Mouse (Mus musculus) natural killer cell, adult 2 months (primary cell): ENCODE measurements around the gene Gm11541.

Source experiments
- DNase-seq, 2 experiments: peaks; one replicate each; pipeline ENCODE4 v3.0.0; 2022; ENCODE audit warnings: low spot score in 2 of 2

The Gm11541 gene

DNA sequence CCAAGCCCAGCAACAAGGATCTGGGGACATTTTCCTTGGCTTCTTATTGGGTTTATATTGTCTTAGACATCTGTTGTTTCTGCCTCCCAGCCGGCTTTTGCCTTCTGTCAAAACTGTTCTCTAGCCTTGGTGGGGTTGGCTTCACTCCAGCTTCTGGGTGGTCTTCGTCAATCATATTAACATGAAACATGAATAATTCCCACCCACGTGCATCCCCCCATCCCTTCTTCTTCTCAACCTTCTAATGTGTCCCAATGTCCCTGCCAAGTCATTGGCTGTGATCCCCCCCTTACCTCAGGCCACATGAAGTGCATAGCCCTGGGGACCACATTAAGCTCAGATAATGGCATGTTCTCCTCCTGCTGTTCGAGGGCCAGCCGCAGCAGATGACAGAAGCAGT lies at the start of gene Gm11541:
Gm11541 (minus strand) TSS at position 28 of the 400 bp plus-strand sequence.
- no peak for DNase-seq

DNA sequence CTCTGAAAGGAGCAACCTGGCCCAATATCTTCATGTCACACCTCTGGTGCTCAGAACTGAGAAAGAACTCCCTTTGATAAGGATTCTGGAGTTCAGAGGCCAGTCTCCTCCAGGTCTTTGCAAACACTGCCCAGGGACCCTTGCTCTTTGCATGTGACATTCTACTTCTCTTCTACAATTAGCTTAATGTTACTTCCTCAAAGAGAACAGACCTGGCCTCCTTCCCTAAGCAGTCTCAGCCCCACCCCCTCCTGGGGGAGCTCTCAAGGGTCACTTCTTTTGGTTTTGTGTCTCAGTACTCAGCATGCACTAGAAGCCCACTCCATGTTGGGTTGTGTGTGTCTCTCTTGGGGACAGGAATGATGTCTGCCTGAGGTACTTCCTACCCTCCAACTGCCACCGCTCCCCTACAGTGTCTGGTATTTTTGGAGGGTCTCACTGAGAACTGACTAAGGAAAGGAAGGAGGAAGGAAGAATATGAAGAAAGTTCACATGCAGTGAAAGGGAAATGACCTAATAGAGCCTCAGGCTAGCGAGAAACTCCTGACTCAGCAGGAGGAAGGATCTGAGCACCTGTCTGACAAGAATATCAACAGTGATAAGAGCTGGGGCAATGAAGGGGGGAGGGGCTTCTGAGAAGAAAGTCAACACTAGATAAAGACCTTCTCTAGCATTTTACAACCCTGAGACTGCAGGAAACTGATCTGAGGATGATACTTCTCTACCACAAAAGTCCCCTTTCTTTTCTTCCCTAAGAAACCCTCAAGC lies 48.8 kb upstream of the Gm11541 start:
- no peak for DNase-seq

- no peak for DNase-seq
Measured at GRCm38 (mm10) chr11:94741732-94742272, 37.5 kb upstream of the Gm11541 start, which contains the start of gene Cdc34b. TSS of gene Cdc34b (plus strand) at chr11:94741782.

- no peak for DNase-seq
Measured at GRCm38 (mm10) chr11:94735746-94736145, 31.4 kb upstream of the Gm11541 start.

GRCm38 (mm10) chr11:94732773-94733172 lies 28.5 kb upstream of the Gm11541 start:
- peak in 1 of 2 experiments; percentile 10 for DNase-seq

GRCm38 (mm10) chr11:94731229-94731628 lies 26.9 kb upstream of the Gm11541 start:
- DNase-seq = no peak

GRCm38 (mm10) chr11:94730261-94730660 lies 26.0 kb upstream of the Gm11541 start:
- peak; percentile 15 to 45 for DNase-seq

DNA sequence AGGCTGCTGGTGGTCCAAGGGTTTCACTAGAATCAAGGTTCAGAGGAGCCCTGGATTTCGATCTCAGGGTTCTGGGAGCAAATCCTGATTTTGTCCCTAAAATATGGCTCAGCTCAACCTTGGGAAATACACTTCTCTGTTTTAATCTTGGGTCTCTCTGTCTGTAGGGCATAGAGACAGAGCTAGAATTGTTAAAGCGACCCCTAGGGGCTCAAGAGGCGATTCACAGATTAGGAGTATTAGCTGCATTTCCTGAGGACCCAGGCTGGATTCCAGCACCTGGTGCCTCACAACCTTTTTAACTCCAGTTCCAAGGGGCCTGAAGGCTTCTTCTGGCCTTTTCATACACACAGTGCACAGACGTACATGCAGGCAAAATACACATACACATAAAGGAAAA lies 25.3 kb upstream of the Gm11541 start:
- no peak for DNase-seq

DNA sequence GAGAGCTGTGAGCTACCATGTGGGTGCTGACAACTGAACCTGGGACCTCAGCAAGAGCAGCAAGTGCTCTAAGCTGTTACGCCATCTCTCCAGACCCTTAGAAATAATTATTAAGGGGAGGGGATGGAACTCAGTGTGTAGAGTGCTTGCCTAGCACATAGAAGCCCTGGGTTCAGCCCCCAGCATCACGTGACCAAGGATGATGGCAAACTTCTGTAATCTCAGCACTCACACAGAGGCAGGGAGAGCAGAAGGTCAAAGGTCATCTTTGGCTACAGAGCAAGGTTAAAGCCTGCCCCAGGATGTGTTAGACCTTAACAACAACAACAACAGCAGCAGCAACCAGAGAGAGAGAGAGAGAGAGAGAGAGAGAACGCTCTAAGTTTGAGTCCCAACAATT lies 24.2 kb upstream of the Gm11541 start:
- DNase-seq = no peak

DNA sequence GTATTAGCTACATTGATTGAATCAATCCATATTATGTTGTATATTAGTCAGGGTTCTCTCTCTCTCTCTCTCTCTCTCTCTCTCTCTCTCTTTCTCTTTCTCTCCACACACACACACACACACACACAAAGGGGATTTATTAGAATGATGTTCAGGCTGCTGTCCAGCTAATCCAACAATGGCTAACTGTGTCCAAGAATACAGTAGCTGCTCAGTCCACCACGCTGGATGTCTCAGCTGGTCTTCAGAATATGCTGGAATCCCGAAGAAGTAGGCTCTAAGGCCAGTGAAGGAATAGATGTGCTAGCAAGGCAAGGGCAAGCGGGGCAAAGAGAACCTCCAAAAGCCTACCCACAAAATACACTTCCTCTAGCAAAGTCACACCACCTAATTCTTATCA lies 23.0 kb upstream of the Gm11541 start:
- no peak for DNase-seq

GRCm38 (mm10) chr11:94719216-94719615 lies 14.9 kb upstream of the Gm11541 start:
- peak; percentile 22 to 50 for DNase-seq

DNA sequence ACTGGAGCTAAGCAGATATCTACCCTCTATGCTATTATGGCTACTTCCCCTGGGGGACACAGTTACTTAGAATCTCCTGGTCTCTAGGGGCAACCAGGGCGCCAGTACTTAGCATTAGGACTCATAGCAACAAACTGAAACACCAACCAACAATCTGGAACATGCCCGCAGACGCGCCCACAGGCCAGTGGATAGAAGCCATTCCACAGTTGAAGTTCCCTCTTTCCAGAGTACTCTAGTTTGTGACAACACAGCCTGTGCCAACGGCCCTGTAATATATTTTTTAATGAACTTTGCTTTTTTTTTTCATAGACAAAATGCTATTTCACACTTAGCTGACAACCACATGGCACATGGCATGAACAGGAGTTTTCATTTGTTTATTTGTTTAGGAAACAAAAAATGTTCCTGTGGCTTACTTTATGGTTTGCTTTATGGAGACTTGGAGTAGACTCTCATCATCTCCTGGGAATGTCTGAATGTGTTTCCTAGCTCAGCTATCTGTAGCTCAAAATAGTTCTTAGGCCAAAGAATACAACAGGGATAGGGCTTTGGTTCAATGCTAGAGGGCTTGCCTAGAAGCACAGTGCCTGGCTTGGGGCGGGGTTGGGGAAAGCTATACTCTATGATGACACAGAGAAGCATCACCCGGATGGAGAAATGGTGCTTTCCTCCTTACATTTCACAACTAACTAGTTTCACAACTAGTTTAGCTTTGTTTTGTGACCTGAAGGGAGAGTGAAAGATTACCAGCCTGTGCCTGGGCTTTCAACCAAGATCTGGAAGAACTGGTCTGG lies 14.0 kb upstream of the Gm11541 start:
- DNase-seq = no peak

- DNase-seq = no peak
Measured at GRCm38 (mm10) chr11:94717239-94717638, 12.9 kb upstream of the Gm11541 start.

DNA sequence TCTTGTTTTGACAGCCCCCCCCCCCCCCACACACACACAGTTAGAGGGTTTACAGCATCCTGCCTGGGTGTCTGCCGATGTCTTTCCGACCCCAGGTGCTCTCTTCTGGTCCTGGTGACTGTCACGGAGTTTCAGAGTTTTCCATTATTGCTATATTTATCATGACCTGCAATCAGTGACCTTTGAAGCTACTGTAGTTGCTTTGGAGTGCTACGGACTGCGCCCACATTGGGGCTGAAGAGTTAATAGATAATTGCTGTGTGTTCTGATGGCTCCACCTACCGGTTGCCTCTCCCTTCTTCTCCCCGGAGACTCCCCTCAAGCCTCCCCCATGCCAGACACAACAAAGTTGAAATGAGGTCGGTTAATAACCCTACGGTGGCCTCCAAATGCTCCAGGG lies 12.5 kb upstream of the Gm11541 start:
- peak; percentile 12 to 20 for DNase-seq

DNA sequence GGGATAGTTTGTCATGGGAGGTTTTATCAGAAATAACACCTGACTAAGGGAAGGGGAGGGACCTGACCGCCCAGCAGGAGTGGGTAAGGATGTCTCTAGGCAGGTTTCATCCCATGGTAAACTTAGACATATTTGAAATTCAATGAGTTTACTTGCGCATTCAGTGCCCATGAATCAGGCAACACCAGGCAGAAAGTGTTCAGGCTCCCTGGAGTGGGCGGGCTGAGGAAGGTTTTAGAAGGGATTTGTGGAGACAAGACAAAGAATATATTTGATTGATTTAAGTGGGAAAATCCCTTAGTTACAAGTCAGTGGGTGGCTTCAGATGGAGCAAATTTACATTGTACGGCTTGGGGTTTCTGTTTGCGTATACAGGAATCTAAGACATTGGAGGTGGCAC lies 11.3 kb upstream of the Gm11541 start:
- no peak for DNase-seq

DNA sequence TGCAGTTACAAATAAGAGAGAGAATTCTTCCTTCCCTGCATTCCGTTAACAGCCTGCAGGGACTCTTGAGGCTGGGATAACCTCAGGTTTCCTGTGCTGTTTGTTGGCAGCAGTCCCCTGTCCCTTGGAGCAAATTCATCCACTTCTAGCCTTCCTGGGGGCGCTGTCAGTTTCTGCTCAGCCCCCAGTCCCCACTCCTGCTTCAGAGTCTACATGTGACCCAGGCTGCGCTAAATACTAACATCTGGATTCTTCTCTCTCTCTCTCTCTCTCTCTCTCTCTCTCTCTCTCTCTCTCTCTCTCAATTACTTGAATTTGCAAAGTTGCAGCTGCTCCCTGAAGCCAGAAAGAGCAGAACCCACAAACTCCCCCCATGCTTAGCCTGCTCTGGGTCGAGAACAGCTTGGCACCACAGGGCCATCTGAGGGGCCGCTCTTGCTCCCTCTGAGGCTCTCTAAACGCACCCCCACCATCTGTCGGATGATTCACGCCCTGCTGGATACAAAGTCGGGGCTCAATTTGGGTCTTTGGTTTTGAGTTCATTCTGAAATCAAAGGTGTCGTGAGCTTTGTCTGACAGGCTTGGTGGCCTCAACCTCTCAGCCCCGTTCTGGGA lies 9.1 kb upstream of the Gm11541 start:
- DNase-seq = no peak

- no peak for DNase-seq
Measured at GRCm38 (mm10) chr11:94704020-94704419, 279 bp downstream of the Gm11541 start.

GRCm38 (mm10) chr11:94702216-94702610 lies 2.1 kb downstream of the Gm11541 start:
- DNase-seq = no peak

GRCm38 (mm10) chr11:94701401-94702215 lies 2.7 kb downstream of the Gm11541 start:
- no peak for DNase-seq

- DNase-seq = no peak
Measured at GRCm38 (mm10) chr11:94699399-94699798, 4.9 kb downstream of the Gm11541 start.

DNA sequence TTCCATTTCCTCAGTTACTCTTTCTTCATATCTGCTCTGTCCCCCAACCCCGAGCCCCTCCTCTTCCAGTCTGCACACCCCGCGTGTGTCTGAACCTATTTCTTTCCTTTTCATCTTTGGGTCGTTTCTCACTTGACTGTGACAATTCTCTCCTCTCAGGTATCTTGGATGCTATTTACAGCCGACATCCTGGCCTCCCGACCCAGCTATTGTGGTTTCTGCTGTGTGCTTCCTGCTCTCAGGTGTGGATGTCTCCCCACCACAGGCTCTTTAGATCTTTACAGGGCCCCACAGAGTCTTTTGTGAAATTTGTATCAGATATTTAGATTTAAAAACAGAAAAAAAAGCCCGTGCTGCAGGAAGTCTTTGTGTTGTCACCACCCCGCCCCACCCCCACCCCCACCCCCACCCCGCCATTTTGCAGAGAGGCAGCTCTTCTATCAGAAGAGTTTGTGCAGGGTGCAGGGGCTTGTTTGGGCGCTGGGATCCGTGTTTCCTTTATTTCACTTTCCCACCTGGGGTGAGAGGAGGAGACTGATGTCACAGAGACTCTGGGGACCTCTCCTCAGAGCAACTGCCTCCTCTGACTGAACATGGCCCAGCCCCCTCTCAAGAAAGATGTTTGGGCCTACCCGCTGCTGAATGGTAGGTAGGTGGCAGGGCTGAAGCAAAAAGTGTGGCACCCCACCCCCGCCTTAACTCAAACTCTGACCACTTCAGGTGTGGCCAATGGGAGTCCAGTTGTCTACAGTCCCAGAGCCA lies 6.4 kb downstream of the Gm11541 start:
- DNase-seq = peak; percentile 36 to 44
